Mouse (Mus musculus): Measurements from ENCODE around the gene Hmbs. TPM values are rescaled to one million over a fixed set of nuclear protein-coding genes. Genes with fewer than 3 reads are reported as not detected.
"Not testable (repeated sequence)": the region's sequence is repeated elsewhere in the genome, so short reads cannot be mapped to it uniquely, and the experiment has no call there.

The Hmbs gene
- polyA plus RNA-seq, 1 experiment from 2014 or later = 99.4 TPM

DNA sequence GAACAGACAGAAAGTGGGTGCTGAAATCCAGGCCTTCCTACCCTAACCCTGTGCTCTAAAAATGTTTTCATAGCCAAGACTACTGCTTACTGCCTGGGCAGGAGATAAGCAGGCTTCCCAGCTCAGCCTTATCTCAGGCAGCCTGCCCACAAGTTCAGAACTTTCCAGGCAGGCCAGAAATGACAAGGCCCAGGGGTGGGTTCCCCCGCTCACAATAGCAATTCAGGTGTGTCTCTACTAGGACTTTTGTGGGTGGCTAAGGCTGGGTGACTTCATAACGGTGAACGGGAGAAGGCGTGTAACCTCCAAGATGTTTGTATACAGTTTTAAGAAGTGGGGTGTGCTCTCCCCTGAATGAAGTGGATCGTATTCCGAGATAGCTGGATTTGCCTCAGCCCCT lies 738 bp downstream of the Hmbs start:
- ATAC-seq (ENCODE audit: insufficient number of reproducible peaks, low FRiP score, low TSS enrichment, low read depth) = no peak
- Histone ChIP-seq H3K36me3 (peaks cover 43% of the 10 kb centered on the region), H3K4me3 (replicated peaks) (peak overlapping the region; percentile 96), H3K27ac (replicated peaks) (peak overlapping the region; percentile 98), H3K9ac (peak overlapping the region; percentile 90), H3K4me2 (replicated peaks) (peak overlapping the region; percentile 68), H3K9me3 (replicated peaks) (no peaks in the 10 kb centered on the region), H3K4me1 (peaks cover 15% of the 10 kb centered on the region), H3K27me3 (no peaks in the 10 kb centered on the region)
- 4% methylated on average over 6 of the region's 6 CpGs for WGBS

DNA sequence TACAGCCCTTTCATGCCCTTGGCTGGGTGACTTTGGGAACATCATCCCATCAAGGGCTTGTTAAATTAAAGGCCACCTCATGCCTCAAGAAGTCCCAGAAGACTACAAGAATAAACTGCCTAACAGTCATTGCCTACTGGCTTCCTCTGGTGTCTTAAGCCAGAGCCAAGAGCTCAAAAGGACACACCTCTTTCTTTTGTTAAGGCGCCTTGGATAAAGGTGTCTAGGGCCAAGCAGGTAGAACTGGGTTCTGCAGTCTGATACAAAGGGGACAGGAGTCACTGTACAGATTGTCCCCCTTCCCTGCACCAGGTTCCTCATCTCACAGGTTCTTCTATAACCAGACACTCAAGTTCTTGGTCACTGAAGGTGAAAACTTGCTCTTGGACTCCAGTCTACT lies 1.4 kb downstream of the Hmbs start:
- H3K9ac ChIP-seq = no peak overlapping the region
- H3K9me3 ChIP-seq (replicated peaks) = no peaks in the 10 kb centered on the region
- ATAC-seq (ENCODE audit: insufficient number of reproducible peaks, low FRiP score, low TSS enrichment, low read depth) = no peak
- peak overlapping the region; percentile 98; the same call in 1 of the 2 replicates for H3K27ac ChIP-seq (replicated peaks)
- peak overlapping the region; percentile 68; the same call in 1 of the 2 replicates for H3K4me2 ChIP-seq (replicated peaks)
- peak overlapping the region; percentile 96; the same call in 1 of the 2 replicates for H3K4me3 ChIP-seq (replicated peaks)
- H3K27me3 ChIP-seq = no peaks in the 10 kb centered on the region
- H3K4me1 ChIP-seq = peaks cover 20% of the 10 kb centered on the region
- WGBS = 85% methylated on average over 1 of the region's 1 CpGs
- H3K36me3 ChIP-seq = peaks cover 41% of the 10 kb centered on the region

DNA sequence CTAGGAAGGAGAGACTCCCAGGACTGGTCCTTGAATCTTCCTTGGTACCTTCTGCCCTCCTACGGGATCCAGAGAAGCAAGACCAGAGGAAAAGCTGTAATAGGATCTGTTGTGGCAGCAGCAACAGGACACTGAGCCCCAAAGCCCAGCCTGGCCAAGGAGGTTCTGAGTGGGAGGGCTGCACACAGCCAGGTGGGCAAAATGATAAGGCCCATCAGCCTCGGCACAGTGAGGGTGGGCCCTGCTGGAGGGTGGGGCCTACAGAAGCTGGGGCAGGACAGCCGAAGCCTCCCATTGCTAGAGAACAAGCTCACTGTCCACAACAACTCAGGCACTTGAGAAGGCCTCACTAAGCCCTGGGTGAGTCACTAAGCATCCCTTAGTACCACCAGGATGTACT lies 1.9 kb downstream of the Hmbs start:
- Histone ChIP-seq H3K9ac (no peak overlapping the region), H3K27ac (replicated peaks) (no peak overlapping the region), H3K4me1 (peaks cover 24% of the 10 kb centered on the region), H3K4me2 (replicated peaks) (no peak overlapping the region), H3K9me3 (replicated peaks) (no peaks in the 10 kb centered on the region), H3K4me3 (replicated peaks) (0 out of 2 replicates have a peak overlapping the region, but pooled peaks have one; percentile 96), H3K36me3 (peaks cover 40% of the 10 kb centered on the region), H3K27me3 (no peaks in the 10 kb centered on the region)
- ATAC-seq (ENCODE audit: insufficient number of reproducible peaks, low FRiP score, low TSS enrichment, low read depth) = no peak
- WGBS = 69% methylated on average over 3 of the region's 3 CpGs

DNA sequence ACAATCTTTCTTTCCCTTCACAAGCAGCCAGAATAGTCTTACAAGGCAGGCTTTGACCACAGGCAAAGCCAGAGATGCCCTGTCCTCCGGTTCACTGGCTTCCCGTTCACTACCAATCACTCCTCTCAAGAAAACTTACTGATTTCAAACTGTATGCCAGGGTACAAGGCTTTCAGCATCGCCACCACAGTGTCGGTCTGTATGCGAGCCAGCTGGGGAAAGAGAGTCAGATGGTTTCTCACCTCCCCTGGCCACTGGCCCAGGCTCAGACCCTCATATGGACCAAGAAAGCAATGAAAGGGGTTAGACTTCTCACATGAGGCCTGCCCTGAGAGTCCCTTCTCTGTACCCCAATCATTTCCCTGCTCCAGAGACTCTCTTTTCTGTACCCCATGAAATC lies 2.5 kb downstream of the Hmbs start:
- Histone ChIP-seq H3K4me1 (peaks cover 31% of the 10 kb centered on the region), H3K4me3 (replicated peaks) (no peak overlapping the region), H3K36me3 (peaks cover 38% of the 10 kb centered on the region), H3K27ac (replicated peaks) (no peak overlapping the region), H3K27me3 (no peaks in the 10 kb centered on the region), H3K9ac (no peak overlapping the region), H3K4me2 (replicated peaks) (no peak overlapping the region), H3K9me3 (replicated peaks) (no peaks in the 10 kb centered on the region)
- ATAC-seq (ENCODE audit: insufficient number of reproducible peaks, low FRiP score, low TSS enrichment, low read depth) = no peak
- WGBS = 92% methylated on average over 5 of the region's 5 CpGs

DNA sequence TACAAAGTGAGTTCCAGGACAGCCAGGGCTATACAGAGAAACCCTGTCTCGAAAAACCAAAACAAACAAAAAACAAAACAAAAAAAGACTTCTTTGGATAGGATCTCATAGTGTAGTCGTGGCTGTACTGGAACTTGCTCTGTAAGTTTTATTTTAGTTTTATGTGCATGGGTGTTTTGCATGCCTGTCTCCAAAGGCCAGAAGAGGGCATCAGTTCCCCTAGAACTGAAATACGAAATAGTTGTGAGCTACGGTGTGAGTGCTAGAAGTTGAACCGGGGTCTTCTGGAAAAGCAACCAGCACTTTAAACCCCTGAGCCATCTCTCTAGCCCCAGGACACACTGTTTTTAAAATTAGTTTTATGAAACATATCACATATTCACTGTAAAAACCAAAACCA lies 5.5 kb downstream of the Hmbs start:
- H3K27me3 ChIP-seq = no peaks in the 10 kb centered on the region

DNA sequence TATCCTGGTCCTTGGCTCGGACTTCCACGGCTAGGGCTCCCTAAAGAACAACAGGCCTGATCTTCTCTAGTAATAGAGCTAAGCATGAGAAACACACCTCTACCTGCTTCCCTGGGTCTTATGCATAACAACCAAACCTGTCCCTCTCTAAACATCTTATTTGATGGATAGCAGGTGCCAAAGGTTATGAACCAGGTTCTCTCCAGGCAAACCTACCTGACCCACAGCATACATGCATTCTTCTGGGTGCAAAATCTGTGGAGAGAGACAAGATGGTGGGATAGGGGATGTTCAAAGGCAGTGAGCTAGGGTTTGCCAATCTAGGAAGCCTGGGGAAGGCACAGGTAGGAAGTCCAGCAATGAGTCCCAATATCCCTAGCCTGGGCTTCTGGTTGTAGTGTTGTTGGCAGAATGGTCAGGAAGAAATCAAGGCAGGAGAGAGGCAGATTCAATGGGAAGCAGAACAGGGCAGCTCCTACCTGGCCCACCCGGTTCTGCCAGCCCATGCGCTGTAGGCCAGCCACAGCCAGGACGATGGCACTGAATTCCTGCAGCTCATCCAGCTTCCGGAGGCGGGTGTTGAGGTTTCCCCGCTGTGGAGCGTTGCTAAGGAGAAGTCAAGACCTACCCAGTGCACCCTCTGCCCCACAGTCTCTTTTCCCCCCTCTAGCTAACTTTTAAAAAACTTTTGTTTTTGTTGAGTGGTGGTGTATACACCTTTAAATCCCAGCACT lies 6.4 kb downstream of the Hmbs start:
- no peak for ATAC-seq (ENCODE audit: insufficient number of reproducible peaks, low FRiP score, low TSS enrichment, low read depth)
- H3K27ac ChIP-seq (replicated peaks) = peak overlapping the region; percentile 40
- peak overlapping the region; percentile 9; the same call in 1 of the 2 replicates for H3K9ac ChIP-seq
- H3K9me3 ChIP-seq (replicated peaks) = no peaks in the 10 kb centered on the region
- H3K36me3 ChIP-seq = peaks cover 52% of the 10 kb centered on the region
- H3K27me3 ChIP-seq = no peaks in the 10 kb centered on the region
- H3K4me2 ChIP-seq (replicated peaks) = peak overlapping the region; percentile 76
- H3K4me3 ChIP-seq (replicated peaks) = peak overlapping the region; percentile 72
- H3K4me1 ChIP-seq = peaks cover 31% of the 10 kb centered on the region
- 66% methylated on average over 9 of the region's 9 CpGs for WGBS

More for the DNA sequence above, 5.5 kb downstream of the Hmbs start:
- no peak overlapping the region for H3K9ac ChIP-seq
- 86% methylated on average over 5 of the region's 5 CpGs for WGBS
- no peak overlapping the region for H3K4me2 ChIP-seq (replicated peaks)
- peaks cover 39% of the 10 kb centered on the region for H3K4me1 ChIP-seq
- no peak overlapping the region for H3K4me3 ChIP-seq (replicated peaks)
- H3K27ac ChIP-seq (replicated peaks) = no peak overlapping the region
- H3K36me3 ChIP-seq = peaks cover 42% of the 10 kb centered on the region
- no peaks in the 10 kb centered on the region for H3K9me3 ChIP-seq (replicated peaks)
- no peak for ATAC-seq (ENCODE audit: insufficient number of reproducible peaks, low FRiP score, low TSS enrichment, low read depth)

DNA sequence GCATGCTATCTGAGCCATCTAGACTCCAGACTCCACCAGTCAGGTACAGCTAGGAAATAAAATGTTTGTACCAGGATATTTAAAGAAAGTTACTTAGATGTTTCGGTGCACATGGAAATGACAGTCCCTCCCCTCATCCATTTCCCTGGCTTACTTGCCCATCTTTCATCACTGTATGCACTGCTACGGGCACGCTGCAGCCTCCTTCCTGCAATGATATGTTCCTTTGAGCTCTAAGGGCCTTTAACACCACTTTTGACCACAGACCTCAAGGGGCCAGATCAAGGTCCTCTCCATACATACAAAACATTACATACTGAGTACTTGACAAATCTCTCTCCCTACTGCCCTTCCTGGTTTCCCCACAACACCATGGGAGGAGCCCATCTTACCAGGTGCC lies 7.1 kb downstream of the Hmbs start:
- Histone ChIP-seq H3K9me3 (replicated peaks) (no peaks in the 10 kb centered on the region), H3K4me3 (replicated peaks) (peak overlapping the region; percentile 72), H3K27me3 (no peaks in the 10 kb centered on the region), H3K9ac (peak overlapping the region; percentile 26; the same call in 1 of the 2 replicates), H3K4me1 (peaks cover 25% of the 10 kb centered on the region), H3K4me2 (replicated peaks) (peak overlapping the region; percentile 76), H3K36me3 (peaks cover 57% of the 10 kb centered on the region), H3K27ac (replicated peaks) (peak overlapping the region; percentile 34; the same call in 1 of the 2 replicates)
- 59% methylated on average over 3 of the region's 3 CpGs for WGBS
- ATAC-seq (ENCODE audit: insufficient number of reproducible peaks, low FRiP score, low TSS enrichment, low read depth) = no peak

DNA sequence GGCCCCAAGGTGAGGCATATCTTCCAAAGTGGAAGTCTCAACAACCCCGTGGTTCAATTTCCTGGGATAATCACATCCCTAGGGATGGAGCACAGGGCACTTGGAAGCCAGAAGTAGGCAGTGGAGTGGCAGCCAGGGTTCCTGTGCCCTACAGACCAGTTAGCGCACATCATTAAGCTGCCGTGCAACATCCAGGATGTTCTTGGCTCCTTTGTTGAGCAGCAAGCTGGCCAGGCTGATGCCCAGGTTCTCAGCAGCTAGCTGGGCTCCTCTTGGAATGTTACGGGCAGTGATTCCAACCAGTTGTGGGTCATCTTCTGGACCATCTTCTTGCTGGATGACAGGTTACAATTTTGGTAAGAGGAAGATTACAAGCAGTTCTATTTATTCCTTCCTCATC lies 7.5 kb downstream of the Hmbs start:
- not testable (repeated sequence) for H3K9me3 ChIP-seq (replicated peaks); H3K27me3 ChIP-seq; ATAC-seq (ENCODE audit: insufficient number of reproducible peaks, low FRiP score, low TSS enrichment, low read depth)
- Histone ChIP-seq H3K27ac (replicated peaks) (peak overlapping the region; percentile 34; the same call in 1 of the 2 replicates), H3K9ac (peak overlapping the region; percentile 26; the same call in 1 of the 2 replicates), H3K4me3 (replicated peaks) (peak overlapping the region; percentile 72), H3K4me1 (peaks cover 25% of the 10 kb centered on the region), H3K36me3 (peaks cover 61% of the 10 kb centered on the region), H3K4me2 (replicated peaks) (peak overlapping the region; percentile 76)
- WGBS = 41% methylated on average over 4 of the region's 4 CpGs

DNA sequence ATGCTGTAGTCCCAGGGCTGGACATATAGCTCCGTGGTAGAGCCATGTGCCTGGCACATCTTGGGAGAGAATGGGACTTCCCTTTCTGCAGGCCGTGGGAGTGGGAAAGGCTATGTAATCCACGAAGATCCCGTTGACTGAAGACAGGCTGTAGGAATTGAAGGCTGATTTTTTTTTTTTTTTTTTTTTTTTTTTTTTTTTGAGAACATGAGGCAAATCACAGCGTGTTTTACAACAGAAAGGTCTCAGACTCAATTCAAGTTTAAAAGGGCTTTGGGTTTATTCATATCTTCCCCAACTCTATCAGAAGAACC lies 8.0 kb downstream of the Hmbs start:
- peak overlapping the region; percentile 76 for H3K4me2 ChIP-seq (replicated peaks)
- peak overlapping the region; percentile 79 for H3K9ac ChIP-seq
- no peak for ATAC-seq (ENCODE audit: insufficient number of reproducible peaks, low FRiP score, low TSS enrichment, low read depth)
- H3K36me3 ChIP-seq = peaks cover 63% of the 10 kb centered on the region
- H3K27me3 ChIP-seq = no peaks in the 10 kb centered on the region
- H3K27ac ChIP-seq (replicated peaks) = peak overlapping the region; percentile 96; the same call in 1 of the 2 replicates
- WGBS = under 1% methylated on average over 5 of the region's 5 CpGs
- H3K4me3 ChIP-seq (replicated peaks) = peak overlapping the region; percentile 72
- peaks cover 25% of the 10 kb centered on the region for H3K4me1 ChIP-seq
- no peaks in the 10 kb centered on the region for H3K9me3 ChIP-seq (replicated peaks)

DNA sequence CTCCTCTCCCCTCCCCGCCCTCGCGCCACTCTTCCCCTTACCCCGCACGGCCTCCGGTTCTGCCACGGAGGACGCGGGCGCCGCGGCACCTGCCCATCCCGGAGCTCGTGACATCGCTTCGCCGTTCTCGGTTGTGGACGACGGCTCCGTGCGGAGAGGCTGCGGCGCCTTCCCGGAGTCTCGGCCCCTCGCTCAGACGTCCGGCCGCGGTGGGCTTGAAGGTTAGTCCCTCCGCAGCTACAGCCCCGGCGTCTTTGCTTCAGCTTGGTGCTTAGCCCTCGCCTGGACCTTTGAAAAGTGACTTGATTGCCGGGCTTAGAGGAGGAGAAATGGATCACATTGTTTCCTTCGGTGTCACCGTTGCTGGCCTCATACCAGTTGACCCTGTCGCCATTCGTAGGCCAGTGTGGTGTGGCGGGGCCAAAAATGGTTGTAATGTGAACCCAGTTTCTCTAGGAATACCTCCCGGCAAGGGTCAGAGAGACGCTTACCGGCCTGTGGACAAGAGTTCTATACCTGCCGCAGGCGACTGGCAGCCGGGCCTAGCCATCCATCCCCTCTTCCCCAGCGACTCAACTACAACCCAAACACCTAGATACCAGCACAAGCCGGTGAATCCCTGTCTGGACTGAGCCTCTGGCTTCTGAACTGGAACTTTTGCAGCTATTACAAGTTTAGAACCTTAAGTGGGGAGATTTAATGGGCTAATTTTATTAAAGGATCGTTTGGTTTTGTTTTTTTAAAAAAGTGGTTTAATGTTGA lies 8.5 kb downstream of the Hmbs start:
- peak overlapping the region; percentile 79 for H3K9ac ChIP-seq
- H3K27ac ChIP-seq (replicated peaks) = peak overlapping the region; percentile 96
- peak overlapping the region; percentile 76 for H3K4me2 ChIP-seq (replicated peaks)
- no peaks in the 10 kb centered on the region for H3K27me3 ChIP-seq
- peak overlapping the region; percentile 72 for H3K4me3 ChIP-seq (replicated peaks)
- peak; percentile 2; the same call in 1 of the 2 replicates for ATAC-seq (ENCODE audit: insufficient number of reproducible peaks, low FRiP score, low TSS enrichment, low read depth)
- H3K9me3 ChIP-seq (replicated peaks) = no peaks in the 10 kb centered on the region
- peaks cover 25% of the 10 kb centered on the region for H3K4me1 ChIP-seq
- H3K36me3 ChIP-seq = peaks cover 63% of the 10 kb centered on the region
- under 1% methylated on average over 50 of the region's 50 CpGs for WGBS
